Mouse (Mus musculus) forebrain, embryonic 14.5 days (tissue): ENCODE results near the gene Lcat. TPM values are rescaled to one million over a fixed set of nuclear protein-coding genes. Genes with fewer than 3 reads are reported as not detected.

Experiments used
- microRNA-seq: library from miRNA; unstranded; fragments of <30 nt; microRNA quantifications from one replicate; pipeline ENCODE4, GENCODE M21; 2016
- polyA plus RNA-seq: library from polyadenylated mRNA; unstranded; fragments of >200 nt; fragmentation: Nextera tagmentation; extraction: Ambion mirVana; gene quantifications from 2 replicates; pipeline ENCODE4 v1.2.1, GENCODE M21; 2014

The Lcat gene
- polyA plus RNA-seq, 1 experiment from 2014 or later, result 0.17 TPM

Small RNAs within 50 kb of the gene (microRNA-seq; reads per million reads assigned to microRNA genes)
- not detected for gene Mir7074

Other genes with a start within 250 kb of the Lcat start
- 79.7 and 89.5 TPM in 2 replicates for gene Acd, start 242.3 kb downstream of the Lcat start, polyA plus RNA-seq
- gene Pard6a, start 242.2 kb downstream of the Lcat start, polyA plus RNA-seq, result 48.1 and 54.6 TPM in 2 replicates
- 0.20 and 0.34 TPM in 2 replicates for gene 4933405L10Rik, start 235.7 kb downstream of the Lcat start, polyA plus RNA-seq
- gene Enkd1, start 235.2 kb downstream of the Lcat start, polyA plus RNA-seq, result 18.9 and 19.0 TPM in 2 replicates
- 62.9 and 70.6 TPM in 2 replicates for gene Gfod2, start 184.7 kb downstream of the Lcat start, polyA plus RNA-seq
- gene Ranbp10, start 116.0 kb downstream of the Lcat start, polyA plus RNA-seq, result 8.1 and 10.4 TPM in 2 replicates
- 0.83 TPM in 2 replicates for gene Tsnaxip1, start 115.7 kb downstream of the Lcat start, polyA plus RNA-seq
- gene Cenpt, start 90.1 kb downstream of the Lcat start, polyA plus RNA-seq, result 50.7 and 51.8 TPM in 2 replicates
- 51.7 and 60.8 TPM in 2 replicates for gene Thap11, start 88.2 kb downstream of the Lcat start, polyA plus RNA-seq
- 224 and 283 TPM in 2 replicates for gene Nutf2, start 82.8 kb downstream of the Lcat start, polyA plus RNA-seq
- gene Edc4, start 62.5 kb downstream of the Lcat start, polyA plus RNA-seq, result 27.9 and 39.4 TPM in 2 replicates
- 0.42 and 0.66 TPM in 2 replicates for gene Nrn1l, start 49.8 kb downstream of the Lcat start, polyA plus RNA-seq
- gene Pskh1, start 42.9 kb downstream of the Lcat start, polyA plus RNA-seq, result 8.2 and 8.5 TPM in 2 replicates
- 1.9 and 2.5 TPM in 2 replicates for gene Ctrl, start 9.5 kb downstream of the Lcat start, polyA plus RNA-seq
- gene Psmb10, start 4.9 kb downstream of the Lcat start, polyA plus RNA-seq, result 48.2 and 57.8 TPM in 2 replicates
- 5.1 and 9.4 TPM in 2 replicates for gene Slc12a4, start 22.7 kb upstream of the Lcat start, polyA plus RNA-seq
- not detected in 2 replicates for gene Dpep3, start 36.0 kb upstream of the Lcat start, polyA plus RNA-seq
- 18.4 and 20.3 TPM in 2 replicates for gene Dus2, start 48.0 kb upstream of the Lcat start, polyA plus RNA-seq
- not detected in 2 replicates for gene Dpep2nb, start 62.6 kb upstream of the Lcat start, polyA plus RNA-seq
- 21.6 and 22.2 TPM in 2 replicates for gene Ddx28, start 68.5 kb upstream of the Lcat start, polyA plus RNA-seq
- 2.6 and 2.7 TPM in 2 replicates for gene Nfatc3, start 115.5 kb upstream of the Lcat start, polyA plus RNA-seq
- gene Esrp2, start 193.6 kb upstream of the Lcat start, polyA plus RNA-seq, result 0.15 TPM in 1 of 2 replicates, not detected in the other
- gene Pla2g15, start 207.0 kb upstream of the Lcat start, polyA plus RNA-seq, result 7.8 and 7.9 TPM in 2 replicates
- 78.2 and 86.3 TPM in 2 replicates for gene Slc7a6, start 225.5 kb upstream of the Lcat start, polyA plus RNA-seq